Mouse (Mus musculus) bone marrow, adult 2 months (tissue): Measurements from ENCODE around the gene Magi2. TPM values are rescaled to one million over a fixed set of nuclear protein-coding genes. Genes with fewer than 3 reads are reported as not detected.

Source experiments
- H3K27ac ChIP-seq: fragments of 200-500 bp; 2 replicates; pipeline ENCODE4 v1.5.1; 2012; ENCODE audit warnings: low read depth, mild to moderate bottlenecking, control low read depth, inconsistent platforms, low read length; ENCODE audit not compliant: control insufficient read depth, poor library complexity, insufficient read depth
- H3K4me1 ChIP-seq: fragments of 200-500 bp; 2 replicates; pipeline ENCODE4 v1.6.1; 2011; ENCODE audit warnings: low read length; ENCODE audit not compliant: control insufficient read depth, insufficient read depth
- H3K4me3 ChIP-seq: fragments of 200-500 bp; replicated peaks from 2 replicates; pipeline ENCODE3; 2011; ENCODE audit warnings: mild to moderate bottlenecking, low read depth, low read length, control low read depth; ENCODE audit not compliant: control insufficient read depth
- CTCF ChIP-seq: fragments of 200-500 bp; IDR thresholded peaks from 2 replicates; pipeline ENCODE4 v1.5.1; 2011; ENCODE audit warnings: low read length, control low read depth; ENCODE audit not compliant: control insufficient read depth, insufficient read depth
- POLR2A ChIP-seq: fragments of 200-500 bp; IDR thresholded peaks from 2 replicates; pipeline ENCODE4 v1.6.1; 2011; ENCODE audit warnings: low read depth, mild to moderate bottlenecking, control low read depth, low read length, borderline replicate concordance; ENCODE audit not compliant: control insufficient read depth
- WGBS: fragments of 180-500 bp; shearing (Covaris S2); methylation state at CpG from one replicate; pipeline ENCODE4 v1.1.7; 2018; 5-methylcytosine and 5-hydroxymethylcytosine counted together
- polyA plus RNA-seq: library from polyadenylated mRNA; stranded (reverse); fragments of >200 nt; gene quantifications from 2 replicates; pipeline ENCODE4 v1.2.4, GENCODE M21; 2011; ENCODE audit warnings: low replicate concordance; ENCODE audit not compliant: missing spikeins, insufficient read depth, insufficient read length

The Magi2 gene
- polyA plus RNA-seq, 1 experiment, result 0.47 TPM

DNA sequence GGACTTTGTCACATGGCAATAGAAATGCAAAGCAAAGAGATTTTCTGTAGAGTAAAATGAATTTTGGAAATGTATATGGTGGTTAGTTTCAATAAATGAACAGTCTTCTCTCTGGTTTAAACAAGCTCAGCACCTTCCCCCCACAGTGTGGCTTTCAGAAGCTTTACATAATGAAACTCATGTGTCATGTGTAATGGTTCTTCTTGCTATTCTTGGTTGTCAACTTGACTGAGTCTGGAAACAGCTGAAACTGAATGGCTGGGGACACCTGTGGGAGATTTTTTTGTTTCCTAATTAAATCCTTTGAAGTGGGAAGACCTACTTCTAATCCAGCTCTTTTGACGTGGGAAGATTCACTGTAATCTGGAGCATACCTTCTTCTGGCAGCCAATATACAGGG, 974.5 kb downstream of the Magi2 start:
- no peak overlapping the region for H3K4me3 ChIP-seq
- no peak overlapping the region for H3K27ac ChIP-seq
- H3K4me1 ChIP-seq, result no peaks in the 10 kb centered on the region
- 67% methylated on average over 1 of the region's 1 CpGs for WGBS
- TF ChIP-seq POLR2A, result no peak
- no peak for TF ChIP-seq CTCF

- no peak overlapping the region for H3K4me3 ChIP-seq
- H3K27ac ChIP-seq, result no peak overlapping the region
- no peak for TF ChIP-seq POLR2A
- no peak for TF ChIP-seq CTCF
- no peaks in the 10 kb centered on the region for H3K4me1 ChIP-seq
- WGBS, result 89% methylated on average over 2 of the region's 2 CpGs
Observed at GRCm38 (mm10) chr5:20208110-20208509, 981.3 kb downstream of the Magi2 start.

- Histone ChIP-seq H3K4me1 (no peaks in the 10 kb centered on the region), H3K27ac (no peak overlapping the region), H3K4me3 (no peak overlapping the region)
- TF ChIP-seq POLR2A (no peak), CTCF (no peak)
- WGBS, result 40% methylated on average over 2 of the region's 2 CpGs
Observed at GRCm38 (mm10) chr5:20213299-20213698, 986.5 kb downstream of the Magi2 start.

DNA sequence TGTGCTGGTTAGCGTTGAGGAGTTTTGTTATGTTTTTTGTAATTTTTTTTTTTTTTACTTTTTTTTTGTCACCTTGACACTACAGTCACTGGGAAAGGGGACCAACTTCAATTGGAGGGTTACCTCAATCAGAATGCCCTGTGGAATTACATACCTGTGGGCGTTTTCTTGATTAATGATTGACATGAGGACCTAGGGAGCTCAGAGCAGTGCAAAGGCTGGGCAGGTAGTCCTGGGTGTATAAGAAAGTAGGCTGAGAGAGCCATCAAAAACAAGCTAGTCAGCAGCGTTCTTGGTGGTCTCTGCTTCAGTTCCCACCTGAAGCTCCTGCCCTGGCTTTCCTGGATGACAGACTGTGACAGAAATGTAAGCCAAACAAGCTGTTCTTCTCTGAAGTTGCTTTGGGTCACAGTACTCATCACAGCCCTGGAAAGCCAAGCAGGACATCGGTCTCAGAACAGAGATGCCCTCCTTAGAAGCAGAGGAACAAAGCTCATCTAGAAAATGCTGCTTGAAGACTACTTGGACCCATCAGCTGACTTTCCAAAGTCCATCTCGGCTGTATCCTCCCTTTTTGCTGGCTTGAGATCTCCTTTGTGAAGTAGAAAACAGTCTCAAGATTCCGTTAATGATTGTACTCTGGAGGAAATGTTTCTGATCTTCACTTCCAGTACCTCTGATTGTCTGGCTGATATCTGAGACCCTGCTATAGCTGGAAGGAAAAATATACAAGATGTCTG, 999.8 kb downstream of the Magi2 start:
- 79% methylated on average over 6 of the region's 6 CpGs for WGBS

DNA sequence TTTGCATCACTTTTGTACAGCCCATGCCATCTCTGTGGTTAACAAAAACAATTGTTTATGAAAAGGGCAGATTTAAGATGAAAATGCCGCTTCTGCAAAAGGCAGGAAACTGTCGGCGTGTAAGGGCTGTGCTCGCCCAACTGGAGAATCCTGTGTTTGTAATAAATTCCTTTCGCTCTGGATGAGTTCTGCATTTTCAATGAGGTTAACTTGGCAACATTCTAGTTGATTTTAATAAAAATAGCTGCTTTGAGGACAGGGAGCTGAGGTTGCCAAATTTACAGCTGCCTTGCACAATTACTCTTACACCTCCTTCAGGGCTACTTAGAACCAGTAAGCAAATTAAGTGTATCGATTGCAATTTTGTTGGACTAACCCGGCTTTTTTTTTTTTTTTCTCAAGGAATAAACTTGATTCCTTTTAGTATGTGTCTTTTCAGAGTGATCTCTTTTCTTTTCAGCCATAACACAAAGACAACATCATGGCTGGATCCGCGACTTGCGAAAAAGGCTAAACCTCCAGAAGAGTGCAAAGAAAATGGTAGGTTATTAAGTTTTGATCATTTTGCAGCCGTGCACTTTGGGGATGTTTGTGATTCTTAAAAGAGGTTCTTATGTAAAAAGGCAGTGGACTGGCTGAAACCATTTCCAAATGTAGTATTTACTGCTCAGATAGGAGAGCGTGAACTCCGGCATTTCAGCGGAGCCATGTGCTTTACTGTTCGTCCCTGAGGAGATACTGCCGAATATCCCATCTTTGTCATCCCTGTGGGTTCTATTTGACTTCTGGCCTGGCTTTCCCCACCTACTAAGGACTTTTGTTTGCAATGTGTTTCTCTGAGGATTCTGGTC, 1001.3 kb downstream of the Magi2 start:
- WGBS, result 65% methylated on average over 16 of the region's 16 CpGs
- H3K4me3 ChIP-seq, result no peak overlapping the region
- no peaks in the 10 kb centered on the region for H3K4me1 ChIP-seq
- no peak overlapping the region for H3K27ac ChIP-seq
- no peak for TF ChIP-seq CTCF
- TF ChIP-seq POLR2A, result no peak

More for the DNA sequence above, 999.8 kb downstream of the Magi2 start:
- Histone ChIP-seq H3K4me3 (no peak overlapping the region), H3K4me1 (no peaks in the 10 kb centered on the region), H3K27ac (no peak overlapping the region)
- no peak for TF ChIP-seq CTCF
- TF ChIP-seq POLR2A, result no peak

DNA sequence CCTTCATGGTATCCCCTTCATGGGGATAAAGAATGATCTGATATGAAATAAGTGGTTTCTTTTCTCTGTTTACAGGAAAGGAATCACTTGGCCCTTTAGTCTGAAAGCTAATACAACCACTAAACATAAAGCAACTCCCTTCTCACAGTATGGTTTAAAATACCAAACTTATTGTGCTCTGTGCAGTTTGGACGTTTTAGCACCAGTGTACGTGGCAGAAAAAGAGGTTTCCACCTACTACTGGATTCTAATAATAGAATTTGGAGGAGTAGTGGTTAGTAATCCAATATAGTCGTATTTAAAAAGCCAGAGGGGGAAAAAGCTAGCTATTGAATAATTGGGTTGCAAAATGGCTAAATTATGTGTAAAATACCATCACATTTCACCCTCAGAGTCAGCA, 1005.1 kb downstream of the Magi2 start:
- TF ChIP-seq CTCF, result no peak
- Histone ChIP-seq H3K4me3 (no peak overlapping the region), H3K27ac (no peak overlapping the region), H3K4me1 (no peaks in the 10 kb centered on the region)
- WGBS, result 66% methylated on average over 3 of the region's 3 CpGs

- TF ChIP-seq CTCF, result no peak
- no peak for TF ChIP-seq POLR2A
- no peaks in the 10 kb centered on the region for H3K4me1 ChIP-seq
- WGBS, result 84% methylated on average over 2 of the region's 2 CpGs
- H3K27ac ChIP-seq, result no peak overlapping the region
- H3K4me3 ChIP-seq, result no peak overlapping the region
Observed at GRCm38 (mm10) chr5:20241523-20241922, 1014.7 kb downstream of the Magi2 start.

- Histone ChIP-seq H3K4me1 (no peaks in the 10 kb centered on the region), H3K27ac (no peak overlapping the region), H3K4me3 (no peak overlapping the region)
- no peak for TF ChIP-seq CTCF
- TF ChIP-seq POLR2A, result no peak
Observed at GRCm38 (mm10) chr5:20242496-20242895, 1015.7 kb downstream of the Magi2 start.

DNA sequence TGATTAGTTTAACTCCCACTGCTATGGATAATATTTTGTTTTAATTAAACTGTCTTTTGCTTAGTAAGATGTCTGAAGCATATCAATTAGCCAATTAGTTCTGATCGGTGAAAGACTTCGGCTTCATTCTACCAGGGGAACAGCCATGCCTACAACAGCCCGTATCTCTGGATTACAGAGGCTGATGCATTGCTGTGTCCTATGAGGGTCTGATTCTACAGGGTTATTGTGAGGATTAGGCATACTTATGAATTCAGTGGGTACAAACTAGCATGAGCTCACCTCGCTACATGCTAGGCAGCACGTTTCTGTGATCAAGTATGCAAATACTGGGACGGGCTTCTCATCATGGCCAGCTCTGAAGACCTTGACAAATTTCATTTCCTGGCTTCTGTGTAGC, 1022.5 kb downstream of the Magi2 start:
- no peaks in the 10 kb centered on the region for H3K4me1 ChIP-seq
- H3K4me3 ChIP-seq, result no peak overlapping the region
- no peak for TF ChIP-seq CTCF
- no peak for TF ChIP-seq POLR2A
- no peak overlapping the region for H3K27ac ChIP-seq
- 83% methylated on average over 6 of the region's 6 CpGs for WGBS
